Mouse (Mus musculus) gastrocnemius, postnatal 4 days (tissue): ENCODE measurements around the gene Pip4p1. TPM values are rescaled to one million over a fixed set of nuclear protein-coding genes. Genes with fewer than 3 reads are reported as not detected.
A peak's percentile ranks its signal among the peaks of the same experiment; 100 is the strongest.

ENCODE experiments used
- DNase-seq, 2 experiments: peaks; one replicate each; pipeline ENCODE4 v3.0.0; 2021 to 2022; ENCODE audit warnings: low spot score in 2 of 2, mixed read lengths in 2 of 2
- total RNA-seq, 2 experiments: library from RNA; stranded (reverse); gene quantifications; 2 replicates each; pipeline ENCODE4 v1.2.3; 2021

The Pip4p1 gene
- total RNA-seq, 2 experiments from 2014 or later, result 23.5 to 25.2 TPM

- DNase-seq, result peak in 1 of 2 experiments; percentile 17
Measured at GRCm38 (mm10) chr14:50895985-50896746, 34.5 kb downstream of the Pip4p1 start.

- no peak for DNase-seq
Measured at GRCm38 (mm10) chr14:50895407-50895806, 35.2 kb downstream of the Pip4p1 start.

GRCm38 (mm10) chr14:50892541-50893459 is 37.9 kb downstream of the Pip4p1 start:
- DNase-seq, result peak in 1 of 2 experiments; percentile 10

- DNase-seq, result no peak
Measured at GRCm38 (mm10) chr14:50892091-50892490, 38.6 kb downstream of the Pip4p1 start.

- DNase-seq, result no peak
Measured at GRCm38 (mm10) chr14:50891621-50892020, 39.0 kb downstream of the Pip4p1 start.

GRCm38 (mm10) chr14:50876236-50876950 is 54.3 kb downstream of the Pip4p1 start:
- DNase-seq, result no peak

Other genes with a start within 250 kb of the Pip4p1 start
- not detected for gene Olfr747, start 237.7 kb downstream of the Pip4p1 start, total RNA-seq
- not detected for gene Olfr748, start 223.5 kb downstream of the Pip4p1 start, total RNA-seq
- not detected for gene Olfr749, start 185.8 kb downstream of the Pip4p1 start, total RNA-seq
- gene Ttc5, start 145.3 kb downstream of the Pip4p1 start, total RNA-seq, result 10 to 100 TPM; 27.9 to 32.7 TPM
- not detected for gene Ccnb1ip1, start 123.1 kb downstream of the Pip4p1 start, total RNA-seq
- gene Parp2, start 123.0 kb downstream of the Pip4p1 start, total RNA-seq, result 10 to 100 TPM; 22.2 to 29.4 TPM
- gene Tep1, start 60.3 kb downstream of the Pip4p1 start, total RNA-seq, result 10 to 100 TPM in 1 of 2 experiments, 1 to 10 TPM in 1; 9.7 to 12.2 TPM
- 10 to 100 TPM in 1 of 2 experiments, 1 to 10 TPM in 1; 5.8 to 10.1 TPM for gene Klhl33, start 33.3 kb downstream of the Pip4p1 start, total RNA-seq
- 10 to 100 TPM; 48.6 to 52.2 TPM for gene Osgep, start 6.0 kb downstream of the Pip4p1 start, total RNA-seq
- gene Apex1, start 5.9 kb downstream of the Pip4p1 start, total RNA-seq, result 10 to 100 TPM; 61.1 to 62.7 TPM
- 10 to 100 TPM; 12.7 to 13.9 TPM for gene Pnp, start 226 bp upstream of the Pip4p1 start, total RNA-seq
- 1 to 10 TPM; 7.9 to 8.5 TPM for gene Gm49342, start 13.7 kb upstream of the Pip4p1 start, total RNA-seq
- under 1 TPM; 0.67 to 0.71 TPM for gene Pnp2, start 25.1 kb upstream of the Pip4p1 start, total RNA-seq
- not detected for gene Rnase10, start 76.9 kb upstream of the Pip4p1 start, total RNA-seq
- gene Rnase9, start 111.0 kb upstream of the Pip4p1 start, total RNA-seq, result not detected
- gene Rnase11, start 119.3 kb upstream of the Pip4p1 start, total RNA-seq, result not detected
- gene Rnase12, start 126.8 kb upstream of the Pip4p1 start, total RNA-seq, result not detected
- gene Olfr750, start 143.6 kb upstream of the Pip4p1 start, total RNA-seq, result not detected
- gene Rnase4, start 160.2 kb upstream of the Pip4p1 start, total RNA-seq, result 10 to 100 TPM; 76.4 to 86.0 TPM
- 1 to 10 TPM; 7.7 to 8.9 TPM for gene Ang, start 160.3 kb upstream of the Pip4p1 start, total RNA-seq
- gene Eddm3b, start 183.6 kb upstream of the Pip4p1 start, total RNA-seq, result not detected
- under 1 TPM; 0.25 to 0.52 TPM for gene Rnase6, start 193.1 kb upstream of the Pip4p1 start, total RNA-seq
- not detected for gene Rnase1, start 215.9 kb upstream of the Pip4p1 start, total RNA-seq
- gene Rnase2b, start 231.4 kb upstream of the Pip4p1 start, total RNA-seq, result not detected